Mouse (Mus musculus): Measurements from ENCODE around the gene Coq5. TPM values are rescaled to one million over a fixed set of nuclear protein-coding genes. Genes with fewer than 3 reads are reported as not detected.

The Coq5 gene
- polyA plus RNA-seq, 1 experiment from 2014 or later, result 57.3 TPM

GRCm38 (mm10) chr5:115319004-115319940 lies 39.8 kb downstream of the Coq5 start:
- ATAC-seq (ENCODE audit: low FRiP score, low read depth), result peak; percentile 71
- Histone ChIP-seq H3K9ac (peak overlapping the region; percentile 28), H3K27ac (replicated peaks) (peak overlapping the region; percentile 74), H3K36me3 (no peaks in the 10 kb centered on the region), H3K27me3 (no peaks in the 10 kb centered on the region), H3K4me1 (replicated peaks) (peaks cover 32% of the 10 kb centered on the region), H3K4me2 (peak overlapping the region; percentile 85), H3K4me3 (peak overlapping the region; percentile 42), H3K9me3 (no peaks in the 10 kb centered on the region)
- WGBS, result 2% methylated on average over 22 of the region's 22 CpGs

- Histone ChIP-seq H3K27ac (replicated peaks) (peak overlapping the region; percentile 90), H3K4me1 (replicated peaks) (peaks cover 28% of the 10 kb centered on the region), H3K9ac (peak overlapping the region; percentile 64), H3K9me3 (no peaks in the 10 kb centered on the region), H3K27me3 (no peaks in the 10 kb centered on the region), H3K4me2 (peak overlapping the region; percentile 80), H3K4me3 (peak overlapping the region; percentile 85), H3K36me3 (peaks cover 4% of the 10 kb centered on the region)
- WGBS, result 30% methylated on average over 11 of the region's 11 CpGs
- peak; percentile 65 for ATAC-seq (ENCODE audit: low FRiP score, low read depth)
These were observed 46.9 kb downstream of the Coq5 start for GRCm38 (mm10) chr5:115326256-115326831.

GRCm38 (mm10) chr5:115326875-115327609 lies 47.6 kb downstream of the Coq5 start, which contains the start of gene Srsf9:
Srsf9 (plus strand) TSS chr5:115327177.
- Histone ChIP-seq H3K27ac (replicated peaks) (peak within 1 kb of the TSS; percentile 90), H3K4me2 (peak within 1 kb of the TSS; percentile 80), H3K27me3 (no peaks in the 10 kb centered on the region), H3K4me3 (peak within 1 kb of the TSS; percentile 85), H3K4me1 (replicated peaks) (peaks cover 28% of the 10 kb centered on the region), H3K36me3 (peaks cover 11% of the 10 kb centered on the region), H3K9me3 (no peaks in the 10 kb centered on the region), H3K9ac (peak within 1 kb of the TSS; percentile 64)
- ATAC-seq (ENCODE audit: low FRiP score, low read depth), result peak; percentile 92
- under 1% methylated on average over 80 of the region's 97 CpGs for WGBS

GRCm38 (mm10) chr5:115327610-115328548 lies 48.4 kb downstream of the Coq5 start:
- Histone ChIP-seq H3K4me2 (peak overlapping the region; percentile 80), H3K36me3 (peaks cover 19% of the 10 kb centered on the region), H3K9me3 (no peaks in the 10 kb centered on the region), H3K27ac (replicated peaks) (peak overlapping the region; percentile 90), H3K9ac (peak overlapping the region; percentile 64), H3K27me3 (no peaks in the 10 kb centered on the region), H3K4me3 (peak overlapping the region; percentile 85), H3K4me1 (replicated peaks) (peaks cover 28% of the 10 kb centered on the region)
- ATAC-seq (ENCODE audit: low FRiP score, low read depth), result peak; percentile 31; the same call in 1 of the 2 replicates
- under 1% methylated on average over 55 of the region's 55 CpGs for WGBS

GRCm38 (mm10) chr5:115330955-115331354 lies 51.5 kb downstream of the Coq5 start:
- Histone ChIP-seq H3K9me3 (no peaks in the 10 kb centered on the region), H3K27ac (replicated peaks) (no peak overlapping the region), H3K4me1 (replicated peaks) (peaks cover 23% of the 10 kb centered on the region), H3K4me2 (no peak overlapping the region), H3K9ac (no peak overlapping the region), H3K27me3 (no peaks in the 10 kb centered on the region), H3K36me3 (peaks cover 47% of the 10 kb centered on the region), H3K4me3 (no peak overlapping the region)
- 86% methylated on average over 9 of the region's 9 CpGs for WGBS
- ATAC-seq (ENCODE audit: low FRiP score, low read depth), result no peak

- no peak overlapping the region for H3K4me2 ChIP-seq
- no peak for ATAC-seq (ENCODE audit: low FRiP score, low read depth)
- no peak overlapping the region for H3K4me3 ChIP-seq
- no peaks in the 10 kb centered on the region for H3K9me3 ChIP-seq
- peaks cover 14% of the 10 kb centered on the region for H3K4me1 ChIP-seq (replicated peaks)
- no peaks in the 10 kb centered on the region for H3K27me3 ChIP-seq
- no peak overlapping the region for H3K27ac ChIP-seq (replicated peaks)
- 79% methylated on average over 3 of the region's 3 CpGs for WGBS
- peaks cover 50% of the 10 kb centered on the region for H3K36me3 ChIP-seq
- H3K9ac ChIP-seq, result no peak overlapping the region
These were observed 54.2 kb downstream of the Coq5 start for GRCm38 (mm10) chr5:115333626-115334025.

GRCm38 (mm10) chr5:115340007-115340406 lies 60.5 kb downstream of the Coq5 start:
- Histone ChIP-seq H3K4me2 (peak overlapping the region; percentile 88), H3K9ac (peak overlapping the region; percentile 90), H3K4me1 (replicated peaks) (peaks cover 23% of the 10 kb centered on the region), H3K4me3 (peak overlapping the region; percentile 95), H3K36me3 (peaks cover 38% of the 10 kb centered on the region), H3K9me3 (no peaks in the 10 kb centered on the region), H3K27me3 (no peaks in the 10 kb centered on the region), H3K27ac (replicated peaks) (no peak overlapping the region)
- 32% methylated on average over 7 of the region's 7 CpGs for WGBS
- no peak for ATAC-seq (ENCODE audit: low FRiP score, low read depth)

GRCm38 (mm10) chr5:115340577-115341313 lies 61.3 kb downstream of the Coq5 start, which contains the start of the genes Gatc and Triap1:
Gatc (minus strand) TSS chr5:115341178.
Triap1 (plus strand) TSS chr5:115341225.
- Histone ChIP-seq H3K27ac (replicated peaks) (peak within 1 kb of the TSS; percentile 91), H3K9ac (peak within 1 kb of the TSS; percentile 90), H3K4me2 (peak within 1 kb of the TSS; percentile 88), H3K4me1 (replicated peaks) (peaks cover 23% of the 10 kb centered on the region), H3K9me3 (no peaks in the 10 kb centered on the region), H3K36me3 (peaks cover 38% of the 10 kb centered on the region), H3K4me3 (peak within 1 kb of the TSS; percentile 95), H3K27me3 (no peaks in the 10 kb centered on the region)
- peak; percentile 90 for ATAC-seq (ENCODE audit: low FRiP score, low read depth)
- under 1% methylated on average over 61 of the region's 62 CpGs for WGBS

GRCm38 (mm10) chr5:115341314-115342165 lies 62.1 kb downstream of the Coq5 start:
- peak overlapping the region; percentile 95 for H3K4me3 ChIP-seq
- peaks cover 39% of the 10 kb centered on the region for H3K36me3 ChIP-seq
- H3K9ac ChIP-seq, result peak overlapping the region; percentile 90
- H3K9me3 ChIP-seq, result no peaks in the 10 kb centered on the region
- no peaks in the 10 kb centered on the region for H3K27me3 ChIP-seq
- WGBS, result 11% methylated on average over 36 of the region's 36 CpGs
- H3K4me2 ChIP-seq, result peak overlapping the region; percentile 88
- no peak for ATAC-seq (ENCODE audit: low FRiP score, low read depth)
- peaks cover 23% of the 10 kb centered on the region for H3K4me1 ChIP-seq (replicated peaks)
- H3K27ac ChIP-seq (replicated peaks), result peak overlapping the region; percentile 91
